Mouse (Mus musculus) embryo, embryonic 11 days (tissue): Measurements from ENCODE around the gene Golim4.
A peak's percentile ranks its signal among the peaks of the same experiment; 100 is the strongest.

Source experiments
- DNase-seq: peaks from one replicate; pipeline ENCODE4 v3.0.0-alpha.2; 2015

Golim4 gene

DNA sequence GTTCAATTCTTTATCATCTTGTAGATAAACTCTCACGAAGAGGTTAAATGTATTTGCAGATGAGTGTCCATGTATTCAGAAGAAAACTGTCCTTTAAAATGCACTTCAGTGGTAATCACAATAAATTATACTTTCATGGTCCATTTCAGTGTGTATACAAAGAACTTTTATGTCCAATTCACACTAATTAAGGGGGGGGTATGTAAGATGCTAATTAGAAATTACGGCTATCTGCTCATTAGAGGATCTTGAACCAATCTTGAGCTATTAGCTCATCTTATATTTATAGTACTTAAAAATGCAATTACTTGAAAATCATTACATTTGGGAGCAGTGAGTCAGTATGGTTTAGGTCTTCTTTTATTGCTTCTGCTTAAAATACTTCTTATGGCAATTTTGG lies 31.6 kb downstream of the Golim4 start:
- DNase-seq: no peak

- no peak for DNase-seq
Observed at GRCm38 (mm10) chr3:75917770-75918503, 38.8 kb downstream of the Golim4 start.

- DNase-seq: no peak
Observed at GRCm38 (mm10) chr3:75912786-75913185, 44.0 kb downstream of the Golim4 start.

- no peak for DNase-seq
Observed at GRCm38 (mm10) chr3:75910768-75911167, 46.0 kb downstream of the Golim4 start.

DNA sequence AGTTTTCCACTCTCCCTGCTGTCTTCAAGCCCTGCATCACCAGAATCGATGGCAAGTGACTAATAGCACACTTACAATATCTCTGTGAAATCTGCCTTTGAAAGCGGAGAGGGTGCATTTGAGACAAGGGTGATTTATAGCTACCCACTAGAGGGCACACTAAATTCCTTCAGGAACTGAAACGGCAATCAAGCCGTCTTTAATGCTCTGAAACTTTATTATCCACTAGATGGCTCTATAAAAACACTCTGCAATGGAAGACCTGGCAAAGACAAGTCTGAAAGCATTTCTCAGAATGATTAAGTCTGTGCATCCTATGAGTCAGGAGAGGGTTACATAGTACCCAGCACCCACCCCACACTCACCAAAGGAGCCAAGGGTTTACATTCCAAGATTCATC lies 46.5 kb downstream of the Golim4 start:
- DNase-seq: peak; percentile 67

DNA sequence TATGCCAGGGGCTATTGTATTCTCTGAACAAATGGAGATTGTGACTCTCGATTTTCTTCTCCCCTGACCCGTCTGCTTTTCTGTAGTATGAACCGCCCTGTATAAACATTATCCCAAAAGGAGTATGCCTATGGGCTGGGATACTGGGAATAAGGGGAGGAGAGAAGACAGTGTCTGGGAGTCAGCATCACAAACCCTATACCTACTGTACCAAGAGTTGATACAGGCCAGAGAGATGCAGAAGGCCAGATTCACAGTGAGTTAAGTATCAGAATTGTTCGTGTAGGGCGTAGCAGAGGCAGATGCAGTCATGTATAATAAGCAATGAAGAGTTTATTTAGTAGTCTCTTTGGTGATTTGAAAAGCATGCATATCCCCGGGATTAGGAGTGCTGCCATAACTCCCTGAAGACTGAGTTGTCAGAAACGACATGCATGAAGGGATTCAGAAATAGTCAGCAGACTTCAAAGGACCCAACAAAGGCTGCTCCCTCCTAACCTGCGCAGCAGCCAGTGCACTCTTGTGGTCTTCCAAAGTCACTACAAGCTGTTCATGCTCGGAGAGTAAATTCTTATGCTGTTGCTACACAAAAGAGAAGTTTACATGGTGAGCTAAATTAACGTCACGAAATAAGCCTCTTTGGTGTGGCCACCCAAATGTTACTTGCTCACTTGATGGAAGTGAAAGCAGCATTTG lies 54.7 kb downstream of the Golim4 start:
- no peak for DNase-seq

DNA sequence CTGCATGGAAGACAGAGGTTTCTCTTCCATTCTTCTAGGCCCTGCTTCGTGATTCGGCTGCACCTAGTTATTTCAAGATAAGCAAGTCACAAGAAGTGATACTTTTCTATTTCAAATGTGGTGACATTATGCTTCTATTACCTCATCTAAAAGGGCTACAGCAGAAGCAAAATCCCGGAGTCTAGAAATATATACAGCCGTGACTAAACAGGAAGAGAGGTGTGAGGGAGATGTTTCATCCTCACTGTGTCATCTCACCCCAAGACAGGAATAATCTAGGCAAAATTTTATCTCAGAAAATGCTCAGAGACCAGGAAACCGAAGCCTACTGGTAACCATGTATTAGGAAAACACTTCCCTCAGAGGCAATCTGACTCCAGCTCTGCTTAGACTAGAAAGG lies 61.7 kb downstream of the Golim4 start:
- no peak for DNase-seq

DNA sequence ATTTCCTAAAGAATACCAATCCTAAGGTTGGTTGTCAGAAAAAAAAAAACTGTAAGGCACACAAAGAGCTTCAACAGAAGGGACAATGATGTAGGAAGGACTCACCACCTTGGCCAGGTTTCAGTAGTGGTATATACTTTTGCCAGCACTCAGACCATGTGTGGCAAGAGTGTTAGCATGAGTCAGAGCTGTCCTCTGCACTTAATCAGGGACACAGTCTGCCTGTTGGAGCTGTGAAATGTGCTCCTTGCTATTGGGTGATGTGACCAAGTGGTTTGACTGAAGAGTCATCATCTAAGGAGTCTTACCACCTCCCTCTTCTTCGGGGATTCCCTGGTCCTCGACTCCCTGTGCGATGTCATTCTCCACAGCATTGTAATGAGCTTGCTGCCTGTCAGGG lies 65.2 kb downstream of the Golim4 start:
- DNase-seq: no peak

DNA sequence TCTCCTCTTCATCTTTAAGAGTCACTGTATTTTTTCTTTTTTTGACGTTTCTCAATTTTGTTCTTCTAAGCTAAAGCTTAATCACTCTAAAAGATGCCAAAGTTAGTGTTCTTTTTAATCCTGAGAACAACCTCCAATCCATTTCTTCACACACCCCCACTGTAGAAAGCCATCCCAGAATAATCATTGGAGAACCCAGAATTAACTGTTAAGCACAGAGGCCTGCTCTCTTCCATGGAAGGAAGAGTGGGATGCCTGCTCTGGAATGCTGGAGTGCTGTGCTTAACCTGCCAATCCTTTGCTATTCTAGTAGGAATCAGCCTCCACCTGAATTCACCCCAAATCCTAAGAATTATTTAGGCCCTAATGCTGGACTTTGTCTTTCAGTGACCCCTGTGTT lies 67.4 kb downstream of the Golim4 start:
- no peak for DNase-seq

GRCm38 (mm10) chr3:75881582-75881981 lies 75.2 kb downstream of the Golim4 start:
- DNase-seq: no peak

- no peak for DNase-seq
Observed at GRCm38 (mm10) chr3:75879269-75879668, 77.5 kb downstream of the Golim4 start.

- no peak for DNase-seq
Observed at GRCm38 (mm10) chr3:75868886-75869285, 87.9 kb downstream of the Golim4 start.

- DNase-seq: peak; percentile 20
Observed at GRCm38 (mm10) chr3:75864203-75864602, 92.5 kb downstream of the Golim4 start.

GRCm38 (mm10) chr3:75861677-75862076 lies 95.1 kb downstream of the Golim4 start:
- DNase-seq: peak; percentile 48

- DNase-seq: no peak
Observed at GRCm38 (mm10) chr3:75860760-75861159, 96.0 kb downstream of the Golim4 start.

GRCm38 (mm10) chr3:75835286-75835967 lies 121.3 kb downstream of the Golim4 start:
- peak; percentile 6 for DNase-seq

GRCm38 (mm10) chr3:75834827-75835226 lies 121.9 kb downstream of the Golim4 start:
- no peak for DNase-seq
